Mouse (Mus musculus) cortical plate, adult 2 months (tissue): ENCODE measurements around the gene Larp4.

ENCODE experiments used
- CTCF ChIP-seq: fragments of 200-500 bp; IDR thresholded peaks from 2 replicates; pipeline ENCODE4 v1.5.1; 2011; ENCODE audit warnings: mild to moderate bottlenecking, control low read depth, low read length; ENCODE audit not compliant: insufficient read depth; ENCODE audit errors: extremely low read depth
- POLR2A ChIP-seq: fragments of 200-500 bp; IDR thresholded peaks from 2 replicates; pipeline ENCODE4 v1.6.1; 2011; ENCODE audit warnings: mild to moderate bottlenecking, low read length, control low read depth; ENCODE audit not compliant: insufficient read depth; ENCODE audit errors: extremely low read depth

- TF ChIP-seq POLR2A (no peak), CTCF (no peak)
Observed at GRCm38 (mm10) chr15:100061377-100061776, 91.5 kb downstream of the Larp4 start.
